Mouse (Mus musculus) kidney, postnatal 0 days (tissue): ENCODE measurements around the gene Rpl38. TPM values are rescaled to one million over a fixed set of nuclear protein-coding genes. Genes with fewer than 3 reads are reported as not detected.

ENCODE experiments used
- ATAC-seq: fragments of 200-750 bp; cut with Nextera tagmentation; replicated peaks from 2 replicates; pipeline ENCODE4 v1.8.0; 2017; ENCODE audit warnings: low read depth, moderate number of reproducible peaks, moderate TSS enrichment, moderate library complexity; ENCODE audit not compliant: low FRiP score
- DNase-seq: peaks from one replicate; pipeline ENCODE4 v3.0.0-alpha.2; 2016; ENCODE audit warnings: low spot score
- H3K27ac ChIP-seq: fragments of 300-500 bp; sonication (generic); 2 replicates; pipeline ENCODE4 v1.5.1; 2014; ENCODE audit warnings: mild to moderate bottlenecking
- H3K27me3 ChIP-seq: fragments of 300-500 bp; sonication (generic); 2 replicates; pipeline ENCODE4 v1.6.1; 2014; ENCODE audit warnings: low read length, mixed read lengths; ENCODE audit not compliant: insufficient read depth
- H3K36me3 ChIP-seq: fragments of 300-500 bp; sonication (generic); 2 replicates; pipeline ENCODE4 v1.6.1; 2014; ENCODE audit warnings: low read length, mixed read lengths; ENCODE audit not compliant: insufficient read depth
- H3K4me1 ChIP-seq: fragments of 300-500 bp; sonication (generic); replicated peaks from 2 replicates; pipeline ENCODE4 v1.6.1; 2014; ENCODE audit warnings: antibody characterized with exemption, low read length, mixed read lengths; ENCODE audit not compliant: insufficient read depth
- H3K4me2 ChIP-seq: fragments of 300-500 bp; sonication (generic); 2 replicates; pipeline ENCODE4 v1.6.1; 2014; ENCODE audit warnings: mild to moderate bottlenecking, low read length, moderate library complexity, mixed read lengths
- H3K4me3 ChIP-seq: fragments of 300-500 bp; sonication (generic); replicated peaks from 2 replicates; pipeline ENCODE4 v1.5.1; 2014; ENCODE audit warnings: low read depth, low read length
- H3K9ac ChIP-seq: fragments of 300-500 bp; sonication (generic); 2 replicates; pipeline ENCODE4 v1.6.1; 2014; ENCODE audit warnings: low read depth, low read length
- H3K9me3 ChIP-seq: fragments of 300-500 bp; sonication (generic); replicated peaks from 2 replicates; pipeline ENCODE4 v1.6.1; 2016; ENCODE audit warnings: low read length, inconsistent platforms, mixed read lengths
- CTCF ChIP-seq: IDR thresholded peaks from 2 replicates; pipeline ENCODE4 v1.5.1; 2016; ENCODE audit warnings: antibody characterized with exemption, low read depth, mild to moderate bottlenecking, moderate library complexity
- WGBS: fragments of 180-500 bp; shearing (Covaris S2); extraction: QIAGEN DNeasy Blood & Tissue Kit; methylation state at CpG from one replicate; pipeline ENCODE4 v1.1.7; 2014; 5-methylcytosine and 5-hydroxymethylcytosine counted together
- polyA plus RNA-seq: library from polyadenylated mRNA; unstranded; fragments of >200 nt; fragmentation: Nextera tagmentation; extraction: Ambion mirVana; gene quantifications from 2 replicates; pipeline ENCODE4 v1.2.1, GENCODE M21; 2015

The Rpl38 gene
- polyA plus RNA-seq, result 1,186 and 1,429 TPM in 2 replicates

DNA sequence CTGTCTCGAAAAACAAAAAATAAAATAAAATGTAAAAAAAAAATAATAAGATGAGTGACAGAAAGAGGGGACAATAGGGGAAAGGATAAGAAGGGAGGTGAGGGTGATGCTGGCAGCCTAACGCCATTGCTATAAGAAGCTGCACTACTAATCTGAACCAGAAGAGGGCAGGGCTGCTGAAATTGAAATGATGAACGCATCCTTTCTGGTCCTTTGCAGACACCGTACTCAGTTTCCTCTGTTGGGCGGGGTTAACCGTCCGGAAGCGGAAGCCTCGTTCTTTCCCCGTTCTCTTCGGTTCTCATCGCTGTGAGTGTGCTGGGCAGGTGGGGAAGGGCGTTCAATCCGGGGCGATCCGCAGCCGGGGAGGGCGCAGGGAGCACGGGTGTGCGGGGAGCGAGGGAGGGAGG lies at the start of gene Rpl38:
Gene Rpl38, plus strand, starts transcription at position 224 of the 410 bp plus-strand sequence.
- Histone ChIP-seq H3K4me3 (peak within 1 kb of the TSS; percentile 85), H3K9me3 (no peaks in the 10 kb centered on the region), H3K9ac (peak within 1 kb of the TSS; percentile 96), H3K36me3 (peaks cover 27% of the 10 kb centered on the region), H3K4me2 (peak within 1 kb of the TSS; percentile 90), H3K4me1 (peaks cover 7% of the 10 kb centered on the region; the same call in 1 of the 2 replicates), H3K27ac (peak within 1 kb of the TSS; percentile 96), H3K27me3 (no peaks in the 10 kb centered on the region)
- TF ChIP-seq CTCF, result peak; percentile 95
- DNase-seq (peak; percentile 97), ATAC-seq (peak; percentile 82)
- WGBS, result under 1% methylated on average over 20 of the region's 21 CpGs

DNA sequence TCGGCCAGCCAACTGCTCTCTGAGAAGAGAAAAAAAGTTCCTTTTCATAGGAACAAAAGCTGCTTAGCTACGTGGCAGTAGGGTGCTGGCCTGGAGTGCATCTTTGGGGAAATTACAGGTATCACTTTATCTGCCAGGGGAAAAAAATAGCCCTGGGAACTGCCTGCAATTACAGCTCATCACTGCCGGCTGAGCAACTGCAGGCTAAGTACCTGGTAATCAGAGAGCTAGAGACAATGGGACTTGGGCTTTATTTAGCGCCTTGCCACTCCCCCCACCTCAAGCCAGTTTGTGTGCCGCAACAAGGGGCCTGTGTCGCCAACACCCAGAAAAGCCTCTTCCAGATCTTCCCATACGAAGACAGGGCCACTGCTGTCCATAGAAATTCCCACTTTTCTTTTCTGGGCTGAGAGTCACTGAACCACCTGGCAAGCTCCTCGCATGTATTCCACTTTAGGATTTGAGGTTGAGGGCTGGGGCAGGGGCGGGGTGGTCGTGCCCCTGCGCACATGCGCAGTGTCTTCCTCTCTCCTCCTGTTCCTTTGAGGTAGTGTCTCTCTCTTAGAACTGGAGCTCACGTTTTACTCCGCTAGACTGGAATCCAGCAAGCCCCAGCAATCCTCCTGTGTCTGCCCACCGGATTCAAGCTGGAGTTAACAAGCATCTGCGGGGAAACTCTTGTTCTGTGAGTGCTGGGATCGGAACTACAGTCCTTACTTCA lies 49.5 kb upstream of the Rpl38 start:
- no peaks in the 10 kb centered on the region for H3K36me3 ChIP-seq
- H3K27me3 ChIP-seq, result no peaks in the 10 kb centered on the region
- ATAC-seq (no peak), DNase-seq (no peak)
- no peaks in the 10 kb centered on the region for H3K4me1 ChIP-seq
- no peak overlapping the region for H3K27ac ChIP-seq
- no peak overlapping the region for H3K4me2 ChIP-seq
- no peak for TF ChIP-seq CTCF
- WGBS, result 39% methylated on average over 17 of the region's 17 CpGs
- no peak overlapping the region for H3K4me3 ChIP-seq
- H3K9ac ChIP-seq, result no peak overlapping the region
- H3K9me3 ChIP-seq, result no peaks in the 10 kb centered on the region

DNA sequence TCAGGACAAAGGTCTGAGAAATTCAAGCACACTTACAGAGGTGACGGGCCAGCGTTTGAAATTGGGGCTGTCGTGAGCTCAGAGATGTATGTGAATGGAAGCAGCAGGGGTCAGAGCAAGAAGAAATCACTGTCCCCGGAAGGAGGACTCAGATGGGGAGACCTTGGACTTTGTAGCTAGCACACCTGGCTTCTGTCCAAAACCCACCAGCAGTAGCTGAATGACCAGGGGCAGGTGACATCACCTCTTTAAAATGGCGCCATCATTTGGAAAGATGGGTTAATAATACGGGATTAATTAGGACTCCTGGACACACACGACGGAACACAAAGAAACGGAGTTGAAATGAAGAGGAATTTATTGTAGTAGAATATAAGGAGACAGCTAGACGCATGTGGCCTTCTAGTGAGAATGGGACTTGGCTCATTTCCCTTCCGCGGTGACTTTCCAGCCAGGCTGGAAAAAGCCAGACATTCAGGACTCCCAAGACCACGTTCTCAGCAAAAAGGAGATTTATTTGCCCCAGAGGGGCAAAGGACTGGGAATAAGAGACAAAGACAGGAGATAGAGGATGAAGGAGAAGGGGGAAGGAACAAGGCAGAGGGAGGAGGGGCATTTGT lies 42.1 kb upstream of the Rpl38 start:
- Histone ChIP-seq H3K9me3 (no peaks in the 10 kb centered on the region), H3K4me1 (no peaks in the 10 kb centered on the region), H3K36me3 (no peaks in the 10 kb centered on the region), H3K27ac (no peak overlapping the region), H3K4me3 (no peak overlapping the region), H3K4me2 (no peak overlapping the region), H3K27me3 (no peaks in the 10 kb centered on the region), H3K9ac (no peak overlapping the region)
- WGBS, result 63% methylated on average over 13 of the region's 13 CpGs
- ATAC-seq, result no peak
- no peak for DNase-seq
- no peak for TF ChIP-seq CTCF

DNA sequence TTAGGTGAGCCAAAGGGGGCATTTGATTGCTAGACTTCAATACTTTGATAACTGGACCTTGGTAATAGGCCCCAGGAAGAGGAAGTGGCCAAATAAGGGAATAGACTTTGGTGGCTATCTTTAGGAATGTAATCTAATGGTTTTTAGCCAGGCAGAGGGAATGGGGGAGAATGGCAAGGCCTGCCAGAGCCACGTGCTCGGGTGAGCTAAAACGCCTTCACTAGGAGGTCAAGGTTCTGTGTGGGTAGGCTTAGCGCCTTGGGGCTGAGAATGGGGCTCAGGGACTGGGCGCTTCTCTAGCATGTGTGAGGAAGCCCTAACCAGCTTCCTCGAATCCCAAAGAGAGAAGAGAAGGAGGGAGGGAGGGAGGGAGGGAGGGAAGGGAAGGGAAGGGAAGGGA lies 41.3 kb upstream of the Rpl38 start:
- no peak for TF ChIP-seq CTCF
- ATAC-seq (no peak), DNase-seq (no peak)
- no peaks in the 10 kb centered on the region for H3K4me1 ChIP-seq
- H3K27ac ChIP-seq, result no peak overlapping the region
- WGBS, result 65% methylated on average over 5 of the region's 6 CpGs
- H3K4me2 ChIP-seq, result no peak overlapping the region
- H3K27me3 ChIP-seq, result no peaks in the 10 kb centered on the region
- H3K9me3 ChIP-seq, result no peaks in the 10 kb centered on the region
- no peaks in the 10 kb centered on the region for H3K36me3 ChIP-seq
- H3K4me3 ChIP-seq, result no peak overlapping the region
- H3K9ac ChIP-seq, result no peak overlapping the region

DNA sequence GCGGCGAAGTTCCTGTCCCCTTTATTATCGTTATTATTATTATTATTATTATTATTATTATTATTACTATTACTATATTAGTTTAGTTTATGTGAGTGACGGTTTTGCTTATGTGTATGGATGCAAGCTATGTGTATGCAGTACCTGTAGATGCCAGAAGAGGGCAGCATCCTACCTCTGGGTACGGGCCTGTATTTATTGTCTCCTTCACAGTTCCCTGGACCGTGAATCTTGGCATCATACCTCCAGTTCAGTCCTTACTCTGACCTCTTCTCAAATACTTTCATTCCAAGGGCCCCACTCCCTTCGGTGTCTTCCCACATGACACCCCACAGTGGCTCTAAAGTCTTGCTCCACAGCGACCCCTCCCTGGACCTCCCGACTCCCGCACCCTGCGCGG lies 40.3 kb upstream of the Rpl38 start:
- TF ChIP-seq CTCF, result peak; percentile 58
- DNase-seq (no peak), ATAC-seq (no peak)
- Histone ChIP-seq H3K36me3 (no peaks in the 10 kb centered on the region), H3K4me3 (no peak overlapping the region), H3K27me3 (no peaks in the 10 kb centered on the region), H3K4me1 (no peaks in the 10 kb centered on the region), H3K4me2 (no peak overlapping the region), H3K9ac (no peak overlapping the region), H3K9me3 (no peaks in the 10 kb centered on the region), H3K27ac (no peak overlapping the region)
- 76% methylated on average over 12 of the region's 12 CpGs for WGBS

DNA sequence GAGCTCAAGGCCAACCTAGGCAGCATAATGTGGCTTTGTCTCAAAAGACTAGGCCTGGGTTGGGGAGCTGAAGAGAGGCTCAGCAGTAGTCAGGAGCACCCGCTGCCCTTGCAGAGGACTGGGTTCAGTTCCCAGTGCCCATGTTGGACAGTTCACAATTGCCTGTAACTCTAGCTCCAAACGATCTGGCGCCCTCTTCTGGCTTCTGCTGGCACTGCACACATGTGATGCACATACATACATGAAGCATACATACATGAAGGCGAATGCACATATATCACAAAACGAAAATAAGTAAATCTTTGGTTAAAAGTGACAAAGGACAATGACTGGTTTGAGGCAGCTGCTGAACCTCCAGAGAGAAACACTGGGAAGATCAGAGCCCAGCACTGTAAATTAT lies 38.3 kb upstream of the Rpl38 start:
- no peak overlapping the region for H3K9ac ChIP-seq
- no peak for ATAC-seq
- H3K4me1 ChIP-seq, result no peaks in the 10 kb centered on the region
- peak; percentile 41 for TF ChIP-seq CTCF
- H3K4me2 ChIP-seq, result no peak overlapping the region
- H3K4me3 ChIP-seq, result no peak overlapping the region
- 83% methylated on average over 5 of the region's 5 CpGs for WGBS
- no peaks in the 10 kb centered on the region for H3K27me3 ChIP-seq
- no peaks in the 10 kb centered on the region for H3K36me3 ChIP-seq
- H3K9me3 ChIP-seq, result no peaks in the 10 kb centered on the region
- no peak overlapping the region for H3K27ac ChIP-seq
- DNase-seq, result no peak
